Mouse (Mus musculus) spleen, adult 2 months (tissue): ENCODE measurements at regions not wholly inside any gene's neighbourhood (a gene's known extent, or its start where the extent isn't known, plus 50 kb on each side); places are given as distances from the start of the nearest gene placed in this dataset.

Experiments
- DNase-seq, 2 experiments: peaks; one replicate each; pipeline versions ENCODE4 v3.0.0 to v3.0.0-alpha.2; 2012 to 2021; ENCODE audit warnings: low spot score in 2 of 2, low read depth in 1 of 2
- H3K27ac ChIP-seq: fragments of 200-500 bp; 2 replicates; pipeline ENCODE4 v1.5.1; 2012; ENCODE audit warnings: low read length, inconsistent platforms; ENCODE audit not compliant: insufficient read depth
- H3K27me3 ChIP-seq: fragments of 200-500 bp; 2 replicates; pipeline ENCODE4 v1.6.1; 2012; ENCODE audit warnings: mild to moderate bottlenecking, moderate library complexity, low read length, inconsistent platforms; ENCODE audit not compliant: control insufficient read depth, insufficient read depth
- H3K36me3 ChIP-seq: fragments of 200-500 bp; 2 replicates; pipeline ENCODE4 v1.6.1; 2012; ENCODE audit warnings: mild to moderate bottlenecking, low read length, inconsistent platforms; ENCODE audit not compliant: control insufficient read depth, insufficient read depth
- H3K4me1 ChIP-seq: fragments of 200-500 bp; 2 replicates; pipeline ENCODE4 v1.6.1; 2011; ENCODE audit warnings: inconsistent platforms; ENCODE audit not compliant: control insufficient read depth, insufficient read depth, insufficient read length
- H3K4me3 ChIP-seq: fragments of 200-500 bp; 2 replicates; pipeline ENCODE4 v1.5.1; 2011; ENCODE audit warnings: mild to moderate bottlenecking, inconsistent platforms; ENCODE audit not compliant: insufficient read depth, insufficient read length; ENCODE audit errors: extremely low read depth
- CTCF ChIP-seq: fragments of 200-500 bp; IDR thresholded peaks from 2 replicates; pipeline ENCODE4 v1.5.1; 2011; ENCODE audit warnings: mild to moderate bottlenecking, inconsistent platforms; ENCODE audit not compliant: insufficient read depth, insufficient read length, insufficient replicate concordance; ENCODE audit errors: extremely low read depth
- POLR2A ChIP-seq: fragments of 200-500 bp; IDR thresholded peaks from 2 replicates; pipeline ENCODE4 v1.6.1; 2011; ENCODE audit warnings: low read depth, low read length, inconsistent platforms
- WGBS: fragments of 180-500 bp; shearing (Covaris S2); methylation state at CpG from one replicate; pipeline ENCODE4 v1.1.7; 2018; 5-methylcytosine and 5-hydroxymethylcytosine counted together

DNA sequence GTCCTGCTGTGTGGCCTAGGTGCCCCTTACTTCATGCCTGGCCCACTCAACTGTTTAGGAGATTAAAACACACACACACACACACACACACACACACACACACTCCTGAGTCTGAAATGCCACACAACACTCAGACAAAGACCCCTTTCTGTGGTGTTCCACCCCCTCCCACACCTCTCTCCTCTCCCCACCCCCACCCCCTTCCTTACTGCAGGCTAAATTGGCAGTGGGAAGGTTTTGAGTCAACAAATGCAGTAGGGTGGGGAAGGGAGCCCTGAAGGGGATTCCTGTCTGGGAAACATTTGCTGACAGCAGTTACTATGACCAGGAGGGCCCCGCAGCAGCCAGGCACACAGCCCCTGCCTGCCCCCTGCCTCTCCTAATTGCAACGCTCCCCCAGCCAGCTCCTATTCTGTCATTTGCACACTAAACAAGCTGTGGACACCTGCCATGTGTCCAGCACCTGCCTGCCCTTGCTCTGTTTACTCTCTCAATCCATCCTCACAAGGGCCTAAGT, 69.5 kb downstream of the Ephb3 start:
- Histone ChIP-seq H3K27ac (no peak overlapping the region), H3K27me3 (no peaks in the 10 kb centered on the region), H3K4me1 (no peaks in the 10 kb centered on the region), H3K4me3 (no peak overlapping the region), H3K36me3 (no peaks in the 10 kb centered on the region)
- TF ChIP-seq POLR2A (no peak), CTCF (no peak)
- WGBS = 90% methylated on average over 2 of the region's 2 CpGs
- DNase-seq = no peak

DNA sequence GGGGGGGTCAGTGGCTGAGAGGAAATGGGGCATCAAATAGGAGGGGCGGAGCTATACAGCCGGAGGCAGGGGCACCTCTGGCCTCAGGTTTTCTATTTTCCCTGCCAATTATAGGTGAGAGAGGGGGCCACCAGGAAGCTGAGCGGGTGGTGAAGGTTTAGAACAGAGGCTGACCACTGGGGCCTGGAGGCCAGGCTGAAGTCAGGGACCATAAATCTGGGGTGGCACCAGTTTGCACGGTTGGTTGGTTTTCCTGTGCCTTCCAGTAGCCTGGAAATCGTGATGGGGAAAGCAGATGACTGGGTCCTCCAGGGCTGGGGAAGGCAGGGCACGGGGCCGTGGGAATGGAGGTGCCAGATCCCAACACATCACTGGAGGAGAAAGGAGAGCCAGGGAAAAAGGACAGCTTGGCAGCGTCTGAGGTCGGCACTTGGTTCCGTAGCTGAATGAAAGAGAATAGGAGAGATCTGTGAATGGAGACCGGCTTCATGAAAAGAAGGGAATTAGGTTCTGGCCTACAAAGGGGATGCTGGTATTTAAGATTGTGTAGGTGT, 73.3 kb downstream of the Ephb3 start:
- DNase-seq = no peak
- 91% methylated on average over 11 of the region's 11 CpGs for WGBS
- Histone ChIP-seq H3K36me3 (no peaks in the 10 kb centered on the region), H3K27me3 (no peaks in the 10 kb centered on the region), H3K27ac (no peak overlapping the region), H3K4me1 (no peaks in the 10 kb centered on the region), H3K4me3 (no peak overlapping the region)
- no peak for TF ChIP-seq POLR2A
- no peak for TF ChIP-seq CTCF

DNA sequence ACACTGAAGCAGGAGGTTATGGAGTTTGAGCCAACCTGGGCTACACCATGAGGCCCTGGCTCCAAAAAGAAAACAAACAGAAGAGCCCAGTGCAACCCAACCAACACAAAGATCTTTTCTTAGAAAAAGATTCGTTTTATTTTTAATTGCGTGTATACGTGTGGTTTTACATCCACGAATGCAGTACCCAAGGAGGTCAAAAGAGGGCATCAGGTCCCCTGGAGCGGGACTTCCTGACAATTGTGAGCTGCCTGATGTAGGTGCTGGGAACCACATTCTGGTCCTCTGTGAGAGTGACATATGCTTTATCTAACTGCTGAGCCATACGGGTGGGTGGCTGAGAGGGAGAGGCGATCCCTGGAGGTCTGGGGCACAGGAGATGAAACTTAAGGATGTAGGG, 73.8 kb downstream of the Ephb3 start:
- H3K4me1 ChIP-seq = no peaks in the 10 kb centered on the region
- no peaks in the 10 kb centered on the region for H3K36me3 ChIP-seq
- no peaks in the 10 kb centered on the region for H3K27me3 ChIP-seq

DNA sequence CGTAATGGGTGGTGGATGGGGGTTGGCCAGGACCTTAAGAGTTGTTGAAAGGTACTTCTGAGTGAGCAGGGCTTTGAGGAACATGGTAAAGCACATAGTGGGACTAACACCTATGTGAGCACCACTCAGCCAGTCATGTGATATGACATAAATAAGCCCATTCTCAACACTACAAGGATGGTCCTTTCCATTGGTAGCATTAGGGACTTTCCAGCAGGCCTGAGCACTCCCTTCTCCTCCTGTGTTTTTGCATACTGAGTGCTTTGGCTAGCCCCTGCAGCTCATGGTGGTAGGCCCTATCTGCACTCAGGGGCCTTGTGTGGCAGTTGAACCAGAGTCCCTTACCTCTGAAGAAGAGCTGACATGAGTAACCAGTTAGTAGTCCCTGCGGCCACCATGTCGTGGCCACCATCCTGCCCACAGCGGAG, 75.7 kb downstream of the Ephb3 start:
- DNase-seq = no peak
- H3K27me3 ChIP-seq = no peaks in the 10 kb centered on the region
- TF ChIP-seq POLR2A = no peak
- TF ChIP-seq CTCF = no peak
- H3K4me3 ChIP-seq = no peak overlapping the region
- H3K27ac ChIP-seq = no peak overlapping the region
- 88% methylated on average over 4 of the region's 4 CpGs for WGBS
- H3K36me3 ChIP-seq = no peaks in the 10 kb centered on the region
- H3K4me1 ChIP-seq = no peaks in the 10 kb centered on the region

More for the DNA sequence above, 73.8 kb downstream of the Ephb3 start:
- Histone ChIP-seq H3K27ac (no peak overlapping the region), H3K4me3 (no peak overlapping the region)
- TF ChIP-seq CTCF (no peak), POLR2A (no peak)
- WGBS = 95% methylated on average over 7 of the region's 7 CpGs
- DNase-seq = no peak

DNA sequence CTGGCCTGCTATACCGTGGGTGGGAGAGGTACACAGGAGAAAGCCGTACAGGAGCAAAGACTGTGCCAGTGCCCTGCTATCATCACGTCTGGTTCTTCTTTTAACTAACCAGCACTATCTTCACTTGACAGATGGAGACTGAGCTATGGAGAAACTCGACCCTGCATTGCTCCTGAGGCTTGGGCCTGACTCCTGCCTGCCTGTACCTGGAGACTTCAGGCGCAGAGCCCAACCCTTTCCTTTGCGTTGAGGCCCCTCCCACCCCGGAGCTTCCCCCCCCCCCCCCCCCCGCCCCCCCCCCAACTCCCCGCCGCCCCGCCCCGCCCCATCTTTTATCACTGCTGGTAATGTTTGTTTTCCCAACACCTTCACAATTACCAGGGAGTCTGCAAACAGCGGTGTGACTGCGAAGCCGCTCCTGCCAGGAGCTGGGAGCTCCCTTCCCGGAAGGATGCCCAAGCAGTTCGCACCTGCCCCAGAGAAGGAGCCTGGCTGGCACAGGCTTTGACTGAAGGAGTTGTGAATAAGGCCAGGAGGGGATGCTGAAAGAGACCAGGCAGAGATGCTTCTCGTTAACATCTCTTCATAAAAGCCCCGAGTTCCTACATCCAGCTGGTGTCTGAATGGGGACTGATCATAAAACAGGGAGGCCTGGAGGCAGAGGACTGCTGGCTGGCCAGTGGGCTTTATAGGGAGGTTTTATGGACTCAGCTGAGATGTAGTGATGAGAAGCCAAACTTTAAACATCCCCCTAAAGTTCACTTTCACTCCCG, 77.6 kb downstream of the Ephb3 start:
- TF ChIP-seq CTCF (no peak), POLR2A (no peak)
- Histone ChIP-seq H3K36me3 (no peaks in the 10 kb centered on the region), H3K27me3 (no peaks in the 10 kb centered on the region), H3K4me1 (no peaks in the 10 kb centered on the region), H3K27ac (no peak overlapping the region), H3K4me3 (no peak overlapping the region)
- no peak for DNase-seq
- 71% methylated on average over 17 of the region's 20 CpGs for WGBS

DNA sequence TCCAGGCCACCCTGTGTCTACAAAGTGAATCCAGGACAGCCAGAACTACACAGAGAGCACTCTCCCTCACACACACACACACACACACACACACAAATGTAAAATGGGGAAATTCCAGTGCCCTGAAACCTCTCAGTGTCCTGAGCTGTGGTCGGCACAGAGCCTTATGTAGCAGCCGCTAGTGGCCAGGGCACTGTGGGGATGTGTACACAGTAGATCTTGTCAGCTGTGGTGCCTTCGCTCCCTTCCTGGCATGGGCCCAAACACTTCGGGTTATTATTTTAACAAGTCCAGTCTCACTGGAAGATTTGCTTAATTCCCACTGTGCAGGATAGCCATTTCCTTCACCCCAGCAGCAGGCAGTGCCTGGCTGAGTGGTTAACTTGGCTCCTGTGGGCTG, 81.5 kb downstream of the Ephb3 start:
- H3K4me1 ChIP-seq = no peaks in the 10 kb centered on the region
- DNase-seq = no peak
- no peak overlapping the region for H3K4me3 ChIP-seq
- WGBS = 22% methylated on average over 4 of the region's 4 CpGs
- no peak overlapping the region for H3K27ac ChIP-seq
- H3K36me3 ChIP-seq = no peaks in the 10 kb centered on the region
- no peak for TF ChIP-seq POLR2A
- no peak for TF ChIP-seq CTCF
- no peaks in the 10 kb centered on the region for H3K27me3 ChIP-seq

DNA sequence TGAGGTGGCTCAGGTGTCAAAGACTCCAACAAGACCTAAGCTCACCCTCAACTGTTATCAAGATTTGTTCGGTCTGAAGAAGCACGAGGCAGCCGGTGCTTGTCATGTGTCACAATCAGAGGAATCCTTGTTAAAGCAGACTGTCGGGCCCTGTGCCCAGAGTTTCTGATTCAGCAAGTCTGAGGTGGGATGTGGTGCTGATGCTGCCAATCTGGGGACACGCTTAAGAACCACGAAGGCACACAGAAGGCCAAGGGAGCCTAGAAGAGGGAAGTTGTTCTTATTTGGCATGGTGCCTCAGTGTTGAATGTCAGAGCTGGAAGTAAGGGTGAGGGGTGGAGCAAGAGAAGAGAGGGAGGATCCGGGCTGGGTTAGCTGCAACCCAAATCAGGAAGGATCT, 85.0 kb downstream of the Ephb3 start:
- no peak overlapping the region for H3K27ac ChIP-seq
- no peaks in the 10 kb centered on the region for H3K36me3 ChIP-seq
- 12% methylated on average over 7 of the region's 7 CpGs for WGBS
- DNase-seq = peak in 1 of 2 experiments; percentile 4
- no peaks in the 10 kb centered on the region for H3K4me1 ChIP-seq
- TF ChIP-seq POLR2A (no peak), CTCF (no peak)
- no peak overlapping the region for H3K4me3 ChIP-seq
- H3K27me3 ChIP-seq = no peaks in the 10 kb centered on the region
